Mouse (Mus musculus): ENCODE data around the gene Gm10803. TPM values are rescaled to one million over a fixed set of nuclear protein-coding genes. Genes with fewer than 3 reads are reported as not detected.
A peak's percentile ranks its signal among the peaks of the same experiment; 100 is the strongest.
"Not testable (repeated sequence)": the region's sequence is repeated elsewhere in the genome, so short reads cannot be mapped to it uniquely, and the experiment has no call there.

Gm10803 gene
- polyA plus RNA-seq (2015; fragmentation: Nextera tagmentation; extraction: Ambion mirVana), result not detected in 2 replicates

DNA sequence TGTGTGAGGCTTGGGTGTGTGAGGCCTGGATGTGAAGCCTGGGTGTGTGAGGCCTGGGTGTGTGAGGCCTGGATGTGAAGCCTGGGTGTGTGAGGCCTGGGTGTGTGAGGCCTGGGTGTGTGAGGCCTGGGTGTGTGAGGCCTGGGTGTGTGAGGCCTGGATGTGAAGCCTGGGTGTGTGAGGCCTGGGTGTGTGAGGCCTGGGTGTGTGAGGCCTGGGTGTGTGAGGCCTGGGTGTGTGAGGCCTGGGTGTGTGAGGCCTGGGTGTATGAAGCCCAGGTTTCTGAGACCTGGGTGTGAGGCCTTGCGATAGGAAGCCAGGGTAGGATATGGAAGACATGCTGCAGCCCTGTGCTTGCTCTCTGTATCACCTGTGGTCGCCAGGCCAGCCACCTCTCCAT lies at the start of gene Gm10803:
TSS of gene Gm10803 (plus strand) at position 301 of the 400 bp plus-strand sequence.
- not testable (repeated sequence) for ATAC-seq (ENCODE audit: insufficient read depth, low FRiP score, low read depth); H3K4me3 ChIP-seq (replicated peaks); H3K36me3 ChIP-seq; H3K4me1 ChIP-seq; H3K9ac ChIP-seq; H3K27me3 ChIP-seq (replicated peaks); H3K27ac ChIP-seq; H3K9me3 ChIP-seq; H3K4me2 ChIP-seq
- WGBS, result 84% methylated on average over 2 of the region's 2 CpGs

DNA sequence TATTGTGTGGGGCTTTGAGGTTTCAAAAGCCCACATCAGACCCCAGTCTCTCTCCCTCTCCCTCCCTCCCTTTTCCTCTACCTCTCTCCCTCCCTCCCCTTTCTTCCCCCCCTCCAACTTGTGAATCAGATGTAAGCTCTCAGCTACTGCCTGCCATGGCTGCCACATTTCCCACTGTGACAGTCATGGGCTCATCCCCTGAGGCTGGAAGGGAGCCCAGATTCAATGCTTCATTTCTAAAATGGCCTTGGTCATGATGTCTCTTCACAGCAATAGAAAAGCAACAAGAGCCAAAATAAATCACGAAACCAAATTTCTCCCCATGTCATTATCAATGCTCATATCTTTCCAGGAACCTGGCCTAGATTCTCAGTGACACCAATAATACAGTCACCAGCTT lies 49.5 kb upstream of the Gm10803 start:
- 89% methylated on average over 1 of the region's 1 CpGs for WGBS
- H3K9me3 ChIP-seq, result no peaks in the 10 kb centered on the region
- H3K4me1 ChIP-seq, result no peaks in the 10 kb centered on the region
- H3K36me3 ChIP-seq, result no peaks in the 10 kb centered on the region
- H3K9ac ChIP-seq, result no peak overlapping the region
- H3K4me3 ChIP-seq (replicated peaks), result no peak overlapping the region
- no peaks in the 10 kb centered on the region for H3K27me3 ChIP-seq (replicated peaks)
- no peak overlapping the region for H3K4me2 ChIP-seq
- H3K27ac ChIP-seq, result no peak overlapping the region
- ATAC-seq (ENCODE audit: insufficient read depth, low FRiP score, low read depth), result no peak

DNA sequence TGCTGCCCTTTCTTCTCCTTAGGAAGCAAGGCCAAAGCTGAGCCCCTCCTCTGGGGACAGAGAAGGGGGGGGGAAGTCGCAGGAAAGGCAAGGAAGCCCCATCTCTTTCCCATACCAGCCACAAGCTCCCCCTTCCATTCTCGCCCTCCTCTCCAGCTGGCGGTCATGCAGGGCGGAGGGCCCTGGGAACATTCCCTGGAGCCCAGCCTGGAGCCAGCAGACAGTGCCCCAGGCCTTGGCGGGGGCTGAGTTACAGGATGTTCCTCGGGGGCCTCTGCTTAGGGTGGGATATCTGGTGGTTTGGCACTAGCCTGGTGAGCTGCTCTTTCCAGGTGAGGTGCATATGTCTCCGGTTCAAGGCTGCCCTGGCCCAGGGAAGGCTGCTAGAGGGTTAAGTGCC lies 48.2 kb upstream of the Gm10803 start:
- Histone ChIP-seq H3K27ac (no peak overlapping the region), H3K9me3 (no peaks in the 10 kb centered on the region), H3K27me3 (replicated peaks) (no peaks in the 10 kb centered on the region), H3K36me3 (no peaks in the 10 kb centered on the region), H3K9ac (no peak overlapping the region), H3K4me1 (no peaks in the 10 kb centered on the region), H3K4me3 (replicated peaks) (no peak overlapping the region), H3K4me2 (no peak overlapping the region)
- WGBS, result 55% methylated on average over 7 of the region's 7 CpGs
- ATAC-seq (ENCODE audit: insufficient read depth, low FRiP score, low read depth), result no peak

- 71% methylated on average over 4 of the region's 4 CpGs for WGBS
- Histone ChIP-seq H3K27me3 (replicated peaks) (no peaks in the 10 kb centered on the region), H3K4me2 (no peak overlapping the region), H3K9me3 (no peaks in the 10 kb centered on the region), H3K36me3 (no peaks in the 10 kb centered on the region), H3K4me3 (replicated peaks) (no peak overlapping the region), H3K27ac (no peak overlapping the region), H3K4me1 (no peaks in the 10 kb centered on the region), H3K9ac (no peak overlapping the region)
- no peak for ATAC-seq (ENCODE audit: insufficient read depth, low FRiP score, low read depth)
Measured at GRCm38 (mm10) chr2:93515246-93515645, 45.1 kb upstream of the Gm10803 start.

DNA sequence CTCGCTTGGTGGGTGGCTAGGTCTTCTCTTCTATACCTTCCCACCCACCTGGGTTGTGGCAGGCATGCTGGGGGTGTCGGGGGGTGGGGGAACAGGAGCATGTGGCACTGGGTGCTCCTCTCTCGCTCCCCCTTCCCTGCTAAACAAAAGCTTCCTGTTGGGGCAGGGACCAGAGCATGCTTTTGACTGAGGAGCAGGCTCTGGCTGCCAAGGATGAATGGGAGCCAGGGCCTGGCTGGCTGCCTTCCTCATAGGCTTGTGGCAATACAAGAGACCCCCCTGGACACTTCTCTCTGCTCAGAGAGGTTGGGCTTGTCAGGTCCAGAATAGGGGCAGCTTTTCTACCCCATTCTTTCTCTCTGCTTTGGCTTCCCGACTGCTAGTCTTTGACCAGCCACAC lies 39.3 kb upstream of the Gm10803 start:
- Histone ChIP-seq H3K27ac (no peak overlapping the region), H3K4me3 (replicated peaks) (no peak overlapping the region), H3K9ac (no peak overlapping the region), H3K27me3 (replicated peaks) (no peaks in the 10 kb centered on the region), H3K4me2 (no peak overlapping the region), H3K4me1 (no peaks in the 10 kb centered on the region), H3K9me3 (no peaks in the 10 kb centered on the region), H3K36me3 (no peaks in the 10 kb centered on the region)
- ATAC-seq (ENCODE audit: insufficient read depth, low FRiP score, low read depth), result no peak
- 61% methylated on average over 4 of the region's 4 CpGs for WGBS

DNA sequence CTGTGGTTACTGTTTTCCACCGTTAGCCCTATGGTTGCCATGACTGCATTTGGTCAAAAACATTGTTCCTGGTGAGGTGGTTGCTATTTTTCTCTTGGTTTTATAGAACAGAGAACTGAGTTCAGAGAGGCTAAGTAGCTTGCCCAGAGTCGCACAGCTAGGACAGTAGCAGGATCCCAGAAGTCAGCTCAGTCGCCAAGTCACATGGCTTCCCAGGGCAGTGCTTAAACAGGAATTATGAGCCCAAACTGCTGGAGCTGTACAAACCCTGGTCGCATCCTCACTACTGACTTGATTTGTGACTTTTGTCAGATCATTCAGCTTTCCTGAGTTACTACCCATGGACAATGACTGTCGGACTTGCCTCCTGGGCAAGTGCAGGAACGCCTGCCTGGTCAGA lies 38.8 kb upstream of the Gm10803 start:
- Histone ChIP-seq H3K4me1 (no peaks in the 10 kb centered on the region), H3K9ac (no peak overlapping the region), H3K4me3 (replicated peaks) (no peak overlapping the region), H3K27ac (no peak overlapping the region), H3K4me2 (no peak overlapping the region), H3K9me3 (no peaks in the 10 kb centered on the region), H3K36me3 (no peaks in the 10 kb centered on the region), H3K27me3 (replicated peaks) (no peaks in the 10 kb centered on the region)
- WGBS, result 78% methylated on average over 6 of the region's 6 CpGs
- ATAC-seq (ENCODE audit: insufficient read depth, low FRiP score, low read depth), result no peak

DNA sequence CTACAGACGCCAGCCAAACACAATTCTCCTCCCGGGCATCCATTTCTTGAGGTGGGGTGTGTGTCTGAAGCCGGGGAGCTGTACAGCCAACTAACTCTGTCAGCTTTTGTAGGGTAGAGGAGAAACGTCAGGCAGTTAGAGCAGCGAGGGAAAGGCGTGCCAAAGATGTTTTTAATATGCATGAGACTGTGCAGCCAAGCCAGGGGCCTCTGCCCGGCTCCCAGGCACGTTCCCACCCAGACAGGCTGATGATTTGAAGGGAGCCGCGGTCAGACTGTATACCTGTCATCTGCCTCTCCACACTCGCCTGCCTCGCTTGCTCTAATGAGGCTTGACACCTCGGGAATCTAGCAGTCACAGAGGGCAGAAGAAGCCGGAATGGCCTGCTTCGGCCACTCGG lies 38.4 kb upstream of the Gm10803 start:
- Histone ChIP-seq H3K36me3 (no peaks in the 10 kb centered on the region), H3K9me3 (no peaks in the 10 kb centered on the region), H3K4me2 (no peak overlapping the region), H3K27me3 (replicated peaks) (no peaks in the 10 kb centered on the region), H3K4me3 (replicated peaks) (no peak overlapping the region), H3K27ac (no peak overlapping the region), H3K4me1 (no peaks in the 10 kb centered on the region), H3K9ac (no peak overlapping the region)
- no peak for ATAC-seq (ENCODE audit: insufficient read depth, low FRiP score, low read depth)
- WGBS, result 68% methylated on average over 16 of the region's 16 CpGs

DNA sequence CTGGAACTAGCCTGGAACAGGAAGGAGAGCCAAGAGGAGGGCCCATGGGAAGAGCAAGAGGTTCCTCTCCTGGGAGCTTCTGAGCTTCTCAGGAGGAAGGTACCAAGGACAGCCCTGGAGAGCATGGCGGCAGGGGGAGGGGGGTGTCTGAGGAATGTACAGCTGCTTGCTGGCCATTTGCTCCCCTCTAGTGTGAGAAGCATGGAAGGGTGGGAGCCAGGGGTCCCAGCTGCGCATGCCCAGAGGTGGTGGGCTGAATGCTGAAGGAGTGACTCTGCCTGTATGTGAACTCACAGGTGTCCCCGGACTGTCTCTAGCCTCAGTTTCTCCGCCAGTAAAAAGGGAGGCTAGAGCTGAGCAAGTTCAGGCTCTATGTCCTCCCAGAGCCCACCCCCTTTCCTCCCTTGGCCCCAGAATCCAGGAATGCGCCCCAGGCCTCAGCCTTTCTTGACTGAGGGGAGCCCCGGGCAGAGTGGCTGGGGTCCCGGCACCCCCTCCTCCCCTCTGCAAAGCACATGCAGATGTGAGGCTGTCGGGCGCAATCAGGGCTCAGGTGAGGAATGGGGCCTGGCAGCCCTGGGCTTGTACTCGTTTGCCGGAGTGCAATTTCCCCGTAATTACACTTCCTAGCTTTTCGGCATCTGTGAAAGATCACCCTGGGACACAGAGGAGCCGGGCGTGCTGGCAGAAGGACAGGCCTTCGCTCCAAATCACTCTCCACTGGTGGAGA lies 35.2 kb upstream of the Gm10803 start:
- Histone ChIP-seq H3K4me3 (replicated peaks) (no peak overlapping the region), H3K4me2 (no peak overlapping the region), H3K27me3 (replicated peaks) (no peaks in the 10 kb centered on the region), H3K9ac (no peak overlapping the region), H3K27ac (no peak overlapping the region), H3K36me3 (no peaks in the 10 kb centered on the region), H3K4me1 (no peaks in the 10 kb centered on the region), H3K9me3 (no peaks in the 10 kb centered on the region)
- no peak for ATAC-seq (ENCODE audit: insufficient read depth, low FRiP score, low read depth)
- WGBS, result 63% methylated on average over 16 of the region's 16 CpGs

- WGBS, result 32% methylated on average over 4 of the region's 4 CpGs
- ATAC-seq (ENCODE audit: insufficient read depth, low FRiP score, low read depth), result no peak
- Histone ChIP-seq H3K4me3 (replicated peaks) (no peak overlapping the region), H3K27ac (no peak overlapping the region), H3K4me1 (no peaks in the 10 kb centered on the region), H3K36me3 (no peaks in the 10 kb centered on the region), H3K9ac (no peak overlapping the region), H3K4me2 (no peak overlapping the region), H3K9me3 (no peaks in the 10 kb centered on the region), H3K27me3 (replicated peaks) (no peaks in the 10 kb centered on the region)
Measured at GRCm38 (mm10) chr2:93529602-93530001, 30.8 kb upstream of the Gm10803 start.

GRCm38 (mm10) chr2:93533891-93534290 lies 26.5 kb upstream of the Gm10803 start:
- peaks cover 17% of the 10 kb centered on the region for H3K4me1 ChIP-seq
- ATAC-seq (ENCODE audit: insufficient read depth, low FRiP score, low read depth), result no peak
- no peak overlapping the region for H3K4me2 ChIP-seq
- no peak overlapping the region for H3K9ac ChIP-seq
- 93% methylated on average over 7 of the region's 7 CpGs for WGBS
- no peaks in the 10 kb centered on the region for H3K36me3 ChIP-seq
- H3K4me3 ChIP-seq (replicated peaks), result no peak overlapping the region
- H3K27me3 ChIP-seq (replicated peaks), result no peaks in the 10 kb centered on the region
- no peaks in the 10 kb centered on the region for H3K9me3 ChIP-seq
- no peak overlapping the region for H3K27ac ChIP-seq

DNA sequence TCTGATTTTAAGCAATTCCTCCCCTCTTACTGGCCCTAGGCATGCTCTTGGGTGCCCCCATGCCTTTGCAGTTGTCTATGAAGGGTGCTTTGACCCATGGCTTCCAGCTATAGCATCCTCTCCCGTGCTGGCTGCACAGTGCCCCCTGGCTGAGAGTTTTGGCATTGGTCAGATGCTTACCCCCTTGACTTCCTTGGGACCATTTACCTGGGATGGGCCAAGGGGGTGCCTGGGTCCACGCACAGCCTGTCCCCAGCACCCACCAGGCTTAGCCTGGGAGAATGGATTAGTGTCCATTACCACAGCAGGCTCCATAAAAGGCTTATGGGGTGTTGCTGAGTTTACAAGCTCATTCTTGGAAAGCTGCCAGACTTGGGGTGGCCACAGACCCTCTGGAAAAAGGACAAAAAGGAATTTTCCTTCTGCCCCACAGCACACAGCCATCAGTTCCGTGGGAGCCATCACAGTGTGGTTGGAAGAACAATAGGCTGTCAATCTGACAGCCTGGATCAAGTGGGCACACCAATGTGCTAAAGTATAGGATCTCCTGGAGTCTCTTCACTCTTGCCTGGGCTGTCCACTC lies 22.9 kb upstream of the Gm10803 start:
- Histone ChIP-seq H3K27me3 (replicated peaks) (0 out of 2 replicates have a peak, but pooled peaks cover 2% of the 10 kb centered on the region), H3K4me1 (peaks cover 17% of the 10 kb centered on the region), H3K4me2 (no peak overlapping the region), H3K27ac (no peak overlapping the region), H3K4me3 (replicated peaks) (no peak overlapping the region), H3K36me3 (no peaks in the 10 kb centered on the region), H3K9ac (no peak overlapping the region), H3K9me3 (no peaks in the 10 kb centered on the region)
- 48% methylated on average over 3 of the region's 3 CpGs for whole genome bisulfite sequencing
- no peak for ATAC-seq (ENCODE audit: insufficient read depth, low FRiP score, low read depth)

- Histone ChIP-seq H3K4me3 (replicated peaks) (no peak overlapping the region), H3K36me3 (no peaks in the 10 kb centered on the region), H3K9ac (no peak overlapping the region), H3K27me3 (replicated peaks) (0 out of 2 replicates have a peak, but pooled peaks cover 2% of the 10 kb centered on the region), H3K9me3 (no peaks in the 10 kb centered on the region), H3K4me2 (no peak overlapping the region), H3K27ac (no peak overlapping the region), H3K4me1 (peaks cover 17% of the 10 kb centered on the region)
- WGBS, result 15% methylated on average over 6 of the region's 6 CpGs
- ATAC-seq (ENCODE audit: insufficient read depth, low FRiP score, low read depth), result peak; percentile 32; the same call in 1 of the 2 replicates
Measured at GRCm38 (mm10) chr2:93538140-93538539, 22.2 kb upstream of the Gm10803 start.
